ENCODE assay signal across 8 mouse cellular contexts in genomic region chr7:70332064-70332850, GRCm38 (mm10). TPM values are rescaled to one million over a fixed set of nuclear protein-coding genes. Genes with fewer than 3 reads are reported as not detected.
A peak's percentile ranks its signal among the peaks of the same experiment; 100 is the strongest.
DNase-seq lines count a peak whose midpoint lies in the region; ATAC-seq and TF ChIP-seq lines count a peak whose summit lies in the region.

No protein-coding gene starts in this region.

- H3K27me3 ChIP-seq in C2C12 (ENCODE audit: control insufficient read depth, insufficient read depth, insufficient read length) = no peaks in the 10 kb centered on the region
- H3K27me3 ChIP-seq in forebrain, postnatal 0 days (ENCODE audit: insufficient read depth, low read length) = peaks cover 85% of the 10 kb centered on the region
- H3K27me3 ChIP-seq in liver, embryonic 13.5 days = peaks cover 98% of the 10 kb centered on the region

- intact Hi-C loops in gastrocnemius, adult 2 months (cut with DNase I) = no loop called here

- H3K36me3 ChIP-seq in C2C12 (ENCODE audit: control insufficient read depth, insufficient read depth) = no peaks in the 10 kb centered on the region
- H3K36me3 ChIP-seq in forebrain, postnatal 0 days (ENCODE audit: insufficient read depth) = no peaks in the 10 kb centered on the region
- H3K36me3 ChIP-seq in liver, embryonic 13.5 days = no peaks in the 10 kb centered on the region

- peak overlapping the region; percentile 76 for H3ac ChIP-seq in C2C12 (ENCODE audit: control insufficient read depth, insufficient read length, low read depth)

- H3K4me2 ChIP-seq in forebrain, postnatal 0 days (ENCODE audit: low read depth) = peak overlapping the region; percentile 49
- H3K4me2 ChIP-seq in liver, embryonic 13.5 days = peak overlapping the region; percentile 55

- no peaks in the 10 kb centered on the region for H3K79me2 ChIP-seq in C2C12 (ENCODE audit: control insufficient read depth, insufficient read depth)

- TF ChIP-seq CTCF in gastrocnemius, adult 2 months (IDR thresholded peaks at IDR 0.05) = no peak
- TF ChIP-seq CTCF in C2C12 (IDR thresholded peaks at IDR 0.05; ENCODE audit: control insufficient read depth, insufficient read depth, insufficient read length) = no peak
- no peak for TF ChIP-seq CTCF in forebrain, postnatal 0 days (IDR thresholded peaks at IDR 0.05; ENCODE audit: low read depth)

- DNase-seq in gastrocnemius, adult 2 months = no peak
- DNase-seq in gastrocnemius, adult 8-10 months (ENCODE audit: low spot score in 2 of 2) = no peak
- peak; percentile 66 for DNase-seq in forebrain, postnatal 0 days
- no peak for DNase-seq in liver, embryonic 13.5 days
- no peak for DNase-seq in cerebellum, adult 9-10 months
- no peak for DNase-seq in urinary bladder, adult 2 months (ENCODE audit: low spot score)
- no peak for DNase-seq in cerebellum, adult 8-10 months

- H3K27ac ChIP-seq in gastrocnemius, adult 2 months = peak overlapping the region; percentile 69
- H3K27ac ChIP-seq in forebrain, postnatal 0 days (ENCODE audit: low read depth, low read length) = peak overlapping the region; percentile 77
- H3K27ac ChIP-seq in liver, embryonic 13.5 days = no peak overlapping the region

- H3K4me3 ChIP-seq in gastrocnemius, adult 2 months = peak overlapping the region; percentile 74
- no peak overlapping the region for H3K4me3 ChIP-seq in C2C12 (ENCODE audit: insufficient read depth, poor library complexity, severe bottlenecking)
- H3K4me3 ChIP-seq in forebrain, postnatal 0 days (ENCODE audit: low read depth, low read length) = peak overlapping the region; percentile 26
- peak overlapping the region; percentile 38; the same call in 1 of the 2 replicates for H3K4me3 ChIP-seq in liver, embryonic 13.5 days (replicated peaks)

- WGBS in forebrain, postnatal 0 days = 7% methylated on average over 26 of the region's 26 CpGs
- 2% methylated on average over 26 of the region's 26 CpGs for whole genome bisulfite sequencing in liver, embryonic 13.5 days (ENCODE audit: insufficient replicate concordance)

- ATAC-seq in forebrain, postnatal 0 days = no peak
- no peak for ATAC-seq in liver, embryonic 13.5 days (ENCODE audit: low read depth)

- H3K79me3 ChIP-seq in C2C12 (ENCODE audit: low read depth) = no peaks in the 10 kb centered on the region

- H3K4me1 ChIP-seq in forebrain, postnatal 0 days (ENCODE audit: insufficient read depth) = no peaks in the 10 kb centered on the region
- H3K4me1 ChIP-seq in liver, embryonic 13.5 days (replicated peaks) = no peaks in the 10 kb centered on the region

- peak overlapping the region; percentile 35; the same call in 1 of the 2 replicates for H3K9ac ChIP-seq in forebrain, postnatal 0 days
- no peak overlapping the region for H3K9ac ChIP-seq in liver, embryonic 13.5 days

- no peaks in the 10 kb centered on the region for H3K9me3 ChIP-seq in forebrain, postnatal 0 days (ENCODE audit: low read length)
- no peaks in the 10 kb centered on the region for H3K9me3 ChIP-seq in liver, embryonic 13.5 days (replicated peaks)

TF ChIP-seq in C2C12, 6 proteins besides CTCF, POLR2A, EP300 and RAD21:
- TF ChIP-seq USF1 (IDR thresholded peaks at IDR 0.05; ENCODE audit: low read depth) (no peak), MYOD1 (IDR thresholded peaks at IDR 0.05; ENCODE audit: control insufficient read depth, insufficient read length, low read depth) (no peak), CEBPB (IDR thresholded peaks at IDR 0.05; ENCODE audit: low read depth) (no peak), MYOG (IDR thresholded peaks at IDR 0.05; ENCODE audit: control insufficient read depth, extremely low read depth, insufficient read length) (no peak), FOSL1 (IDR thresholded peaks at IDR 0.05; ENCODE audit: insufficient read depth, low read length, poor library complexity, severe bottlenecking) (no peak), MAX (IDR thresholded peaks at IDR 0.05) (no peak)

RNA-seq across cellular contexts. Expression of gene Nr2f2, which starts 34.3 kb away (rescaled TPM):
- 10 to 100 TPM; 15.8 to 16.2 TPM for total RNA-seq in gastrocnemius, adult 2 months (2021)
- total RNA-seq in gastrocnemius, adult 8-10 months (2022) = 10 to 100 TPM; 18.0 to 21.0 (median 20.2) TPM
- 13.0 TPM for polyA plus RNA-seq in C2C12 (2012; fragmentation: generic; extraction: Trizol)
- total RNA-seq in forebrain, postnatal 0 days (2014; rRNA removed) = 23.7 and 49.9 TPM in 2 replicates
- polyA plus RNA-seq in forebrain, postnatal 0 days (2015; fragmentation: Nextera tagmentation; extraction: Ambion mirVana) = 46.4 and 92.8 TPM in 2 replicates
- polyA plus RNA-seq in liver, embryonic 13.5 days (2015; fragmentation: Nextera tagmentation; extraction: Ambion mirVana) = 10.2 and 11.9 TPM in 2 replicates
- 118 and 128 TPM in 2 replicates for polyA plus RNA-seq in urinary bladder, adult 2 months (2012; rRNA removed)
